Mouse (Mus musculus): Measurements from ENCODE around the gene Fktn. TPM values are rescaled to one million over a fixed set of nuclear protein-coding genes. Genes with fewer than 3 reads are reported as not detected.

Gene Fktn
- total RNA-seq, 2 experiments from 2014 or later = 27.4 to 28.2 TPM

DNA sequence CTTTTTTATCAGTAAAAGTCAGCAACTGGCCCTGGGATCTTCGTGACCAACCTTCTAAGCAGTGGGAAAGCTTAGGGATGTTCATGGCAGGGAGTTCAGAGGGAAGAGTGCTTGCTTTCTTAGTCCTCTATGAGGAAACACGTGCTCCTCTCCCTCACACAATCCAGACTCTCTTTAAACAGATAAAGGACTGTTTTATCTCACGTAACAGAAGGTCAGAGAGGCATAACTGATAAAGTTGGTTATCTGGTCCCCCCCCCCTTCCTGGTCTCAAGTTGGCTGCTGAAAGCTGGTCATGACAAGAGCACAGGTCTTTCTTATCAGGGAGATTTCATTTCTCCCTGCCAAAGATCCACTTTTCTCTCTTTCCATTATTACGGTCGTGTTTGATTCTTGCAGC lies 104.5 kb downstream of the Fktn start:
- H3K4me3 ChIP-seq = no peak overlapping the region
- TF ChIP-seq CTCF (IDR thresholded peaks at IDR 0.05) = no peak
- intact Hi-C loops (cut with DNase I) = no loop called here

DNA sequence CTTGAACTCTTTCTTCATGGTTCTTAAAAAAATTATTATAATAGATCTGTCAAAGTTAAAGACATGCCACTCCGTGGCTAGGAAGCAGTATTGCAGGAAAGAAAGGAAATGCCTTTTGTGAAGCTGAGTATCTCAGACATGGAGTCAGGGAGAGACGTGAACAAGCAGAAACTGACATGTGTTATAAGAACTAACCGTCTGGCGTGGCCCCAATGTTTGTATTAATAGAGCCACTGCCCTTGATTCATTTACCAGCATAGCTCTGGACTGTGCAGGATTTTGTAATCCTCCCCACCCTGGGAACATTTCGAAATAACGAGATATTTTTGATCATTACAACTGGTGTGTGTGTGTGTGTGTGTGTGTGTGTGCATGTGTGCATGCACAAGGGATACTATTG lies 109.9 kb downstream of the Fktn start:
- TF ChIP-seq CTCF (IDR thresholded peaks at IDR 0.05) = peak; percentile 25
- no peak for DNase-seq (ENCODE audit: extremely low spot score in 1 of 2, low spot score in 2 of 2)
- Histone ChIP-seq H3K27ac (no peak overlapping the region), H3K4me3 (no peak overlapping the region)
- intact Hi-C loops (cut with DNase I) = loop anchor here (5.0 kb wide), 1 partner anchor 46 kb away; the partner anchor contains the start of gene Tal2

More for the DNA sequence above, 104.5 kb downstream of the Fktn start:
- no peak for DNase-seq (ENCODE audit: extremely low spot score in 1 of 2, low spot score in 2 of 2)
- no peak overlapping the region for H3K27ac ChIP-seq

DNA sequence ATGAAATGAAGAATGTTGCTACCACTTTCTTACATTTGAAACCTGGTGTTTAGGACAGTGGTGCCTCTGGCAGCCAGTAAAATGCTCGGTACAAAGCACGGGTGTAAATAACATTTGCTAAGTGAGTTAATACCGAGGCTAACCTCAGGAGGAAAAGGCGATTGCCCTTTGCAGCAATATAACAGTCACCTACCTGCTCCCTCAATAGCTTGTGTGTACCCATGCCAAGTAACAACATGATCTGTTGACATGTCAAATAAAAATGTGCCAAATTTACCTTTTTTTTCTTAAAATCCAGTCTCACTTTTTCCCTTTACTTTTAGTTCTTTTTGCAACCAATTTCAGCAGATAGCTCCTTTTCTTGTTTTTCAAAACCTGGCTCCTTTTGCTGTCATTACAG lies 111.0 kb downstream of the Fktn start:
- TF ChIP-seq CTCF (IDR thresholded peaks at IDR 0.05) = no peak
- no peak for DNase-seq (ENCODE audit: extremely low spot score in 1 of 2, low spot score in 2 of 2)
- Histone ChIP-seq H3K4me3 (no peak overlapping the region), H3K27ac (no peak overlapping the region)
- intact Hi-C loops (cut with DNase I) = loop anchor here (5.0 kb wide), 2 partner anchors 48 to 68 kb away; partner anchors contain the start of gene Tal2

DNA sequence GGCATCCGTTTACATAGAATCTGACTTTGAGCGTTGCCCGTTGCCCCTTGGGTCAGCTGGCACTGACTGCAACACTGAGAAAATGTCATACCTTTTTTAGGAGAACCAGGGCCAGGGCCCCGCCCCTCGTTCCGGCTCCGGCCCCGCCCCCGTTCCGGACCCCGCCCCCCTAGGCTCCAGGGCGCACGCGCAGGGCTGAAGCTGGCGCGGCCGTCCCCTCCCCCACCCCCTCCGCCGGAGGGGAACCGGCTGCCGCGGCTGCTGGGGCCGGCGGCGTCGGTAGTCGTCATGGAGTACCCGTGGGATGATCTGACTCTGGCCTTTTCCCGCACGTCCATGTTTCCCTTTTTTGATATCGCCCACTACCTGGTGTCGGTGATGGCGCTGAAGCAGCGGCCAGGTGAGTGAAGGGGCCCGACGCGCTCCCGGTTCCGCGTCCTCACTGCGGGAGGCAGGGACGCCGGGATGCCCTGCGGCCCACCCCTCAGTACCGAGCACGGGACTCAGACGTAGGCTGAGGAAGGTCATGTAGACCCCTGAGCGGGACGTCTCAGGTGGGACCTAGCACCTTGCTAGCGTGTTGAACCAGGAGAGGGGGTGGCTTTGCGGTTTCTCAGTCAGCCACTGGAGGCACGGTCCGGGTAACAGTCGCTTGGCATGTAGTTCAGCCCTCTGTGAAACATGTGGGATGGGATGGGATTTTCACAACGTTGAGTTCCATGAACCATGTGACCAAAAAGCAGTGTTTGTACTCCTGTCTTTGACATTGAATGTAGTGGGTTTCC lies 112.2 kb downstream of the Fktn start, which contains the start of gene Tmem38b:
Tmem38b (plus strand) TSS at position 225 of the 785 bp plus-strand sequence.
- DNase-seq (ENCODE audit: extremely low spot score in 1 of 2, low spot score in 2 of 2) = peak; percentile 72 to 74
- intact Hi-C loops (cut with DNase I) = loop anchor here (5.0 kb wide), 1 partner anchor 69 kb away; no protein-coding TSS in a partner anchor
- peak within 1 kb of the TSS; percentile 100 for H3K4me3 ChIP-seq
- peak; percentile 34 for TF ChIP-seq CTCF (IDR thresholded peaks at IDR 0.05)
- H3K27ac ChIP-seq = peak within 1 kb of the TSS; percentile 90

DNA sequence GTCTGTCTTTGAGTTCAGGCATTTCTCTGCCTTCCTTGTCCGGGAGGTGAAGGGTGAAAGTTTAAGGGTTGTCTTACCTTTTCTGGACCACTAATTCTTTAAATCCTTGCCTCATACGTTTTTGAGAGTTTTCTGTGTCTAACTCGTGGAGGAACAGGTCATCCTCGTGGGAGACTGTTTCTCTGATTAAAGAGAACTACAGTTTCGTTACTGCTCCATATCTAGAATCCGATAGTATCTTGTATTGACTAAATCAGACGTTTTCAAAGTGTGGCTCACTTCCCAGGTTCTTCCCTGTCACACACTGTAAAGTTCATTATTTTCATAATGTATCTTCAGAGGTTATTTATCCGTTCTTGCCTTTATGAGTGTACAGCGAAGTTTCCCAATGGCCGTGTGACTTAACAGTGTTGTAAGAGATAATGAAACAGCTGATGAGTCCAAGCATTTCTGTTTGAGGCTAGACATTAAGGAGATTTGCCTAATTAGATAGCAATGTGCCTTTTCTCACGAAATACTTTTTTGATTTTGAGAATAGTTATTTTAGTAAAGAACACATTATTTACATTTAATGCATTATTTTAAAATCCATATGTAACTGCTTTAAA lies 112.9 kb downstream of the Fktn start:
- no peak for DNase-seq (ENCODE audit: extremely low spot score in 1 of 2, low spot score in 2 of 2)
- intact Hi-C loops (cut with DNase I) = loop anchor here (5.0 kb wide), 1 partner anchor 69 kb away; no protein-coding TSS in a partner anchor
- no peak for TF ChIP-seq CTCF (IDR thresholded peaks at IDR 0.05)
- Histone ChIP-seq H3K27ac (no peak overlapping the region), H3K4me3 (peak overlapping the region; percentile 100)

Other genes with a start within 250 kb of the Fktn start
- 10 to 100 TPM; 35.0 to 38.4 TPM for gene Fsd1l, start 82.5 kb upstream of the Fktn start, total RNA-seq (2021)
- gene Tal2, start 65.7 kb downstream of the Fktn start, total RNA-seq (2021) = under 1 TPM; 0.11 to 0.19 TPM
- 10 to 100 TPM; 11.0 to 14.0 TPM for gene Tmem38b, start 112.0 kb downstream of the Fktn start, total RNA-seq (2021)